Mouse (Mus musculus) MEL (cell line): ENCODE measurements at regions not wholly inside any gene's neighbourhood (a gene's known extent, or its start where the extent isn't known, plus 50 kb on each side); places are given as distances from the start of the nearest gene placed in this dataset.

Experiments
- CTCF ChIP-seq, 3 experiments: IDR thresholded peaks in 2 of 3; conservative IDR thresholded peaks in 1 of 3; 2 replicates each; pipeline ENCODE4 v1.5.1; 2011 to 2012; ENCODE audit warnings: low read length in 3 of 3, low read depth in 2 of 3, mild to moderate bottlenecking in 2 of 3, improper control_type of control experiment in 1 of 3, inconsistent platforms in 1 of 3, mixed read lengths in 1 of 3, moderate library complexity in 1 of 3; ENCODE audit not compliant: control insufficient read depth in 1 of 3, insufficient read depth in 1 of 3, poor library complexity in 1 of 3, severe bottlenecking in 1 of 3
- HCFC1 ChIP-seq: IDR thresholded peaks from 2 replicates; pipeline ENCODE4 v1.6.1; 2012; ENCODE audit warnings: low read depth, mild to moderate bottlenecking, inconsistent platforms, low read length, improper control_type of control experiment, moderate library complexity
- MEF2A ChIP-seq: IDR thresholded peaks from 2 replicates; pipeline ENCODE4 v1.6.1; 2014; ENCODE audit warnings: low read depth, mild to moderate bottlenecking, inconsistent platforms, low read length, improper control_type of control experiment; ENCODE audit not compliant: poor library complexity, insufficient replicate concordance, severe bottlenecking; ENCODE audit errors: extremely low read depth
- POLR2A ChIP-seq, 2 experiments: IDR thresholded peaks; 2 replicates each; pipeline ENCODE4 v1.6.1; 2011 to 2012; ENCODE audit warnings: low read length in 2 of 2, mild to moderate bottlenecking in 2 of 2, control low read depth in 1 of 2, improper control_type of control experiment in 1 of 2, low read depth in 1 of 2, moderate library complexity in 1 of 2; ENCODE audit not compliant: control insufficient read depth in 1 of 2, insufficient read depth in 1 of 2, poor library complexity in 1 of 2
- POLR2AphosphoS2 ChIP-seq: IDR thresholded peaks from 2 replicates; pipeline ENCODE4 v1.6.1; 2011; ENCODE audit warnings: low read length, improper control_type of control experiment
- SIN3A ChIP-seq: IDR thresholded peaks from 2 replicates; pipeline ENCODE4 v1.6.1; 2012; ENCODE audit warnings: low read length, improper control_type of control experiment, inconsistent platforms
- USF1 ChIP-seq: IDR thresholded peaks from 2 replicates; pipeline ENCODE4 v1.6.1; 2014; ENCODE audit warnings: low read depth, mild to moderate bottlenecking, inconsistent platforms, low read length, improper control_type of control experiment, moderate library complexity

DNA sequence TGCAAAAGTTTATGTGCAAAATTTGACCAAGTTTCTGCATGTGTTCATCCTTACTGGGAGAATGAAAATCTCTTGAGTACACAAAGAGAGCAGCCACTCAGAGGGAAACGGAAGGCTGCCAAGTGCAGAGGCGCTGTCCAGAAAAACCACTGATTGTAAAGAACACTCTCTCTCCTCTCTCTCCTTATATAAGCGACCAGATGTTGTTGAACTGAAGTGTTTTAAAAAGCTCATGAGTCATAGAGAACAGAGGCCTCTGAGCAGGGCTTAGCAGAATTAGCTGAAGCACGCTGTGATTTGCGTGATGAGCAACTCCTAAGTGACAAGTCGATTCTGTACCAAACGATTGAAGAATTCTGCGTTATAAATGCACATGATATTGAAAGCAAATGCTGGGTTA, 68.5 kb upstream of the Arhgap21 start:
- TF ChIP-seq POLR2AphosphoS2 (no peak), HCFC1 (no peak), MEF2A (no peak), CTCF (IDR thresholded peaks at IDR 0.05 in 2 of 3, conservative IDR thresholded peaks at IDR 0.05 in 1 of 3; ENCODE audit: control insufficient read depth in 1 of 3, insufficient read depth in 1 of 3, low read depth in 2 of 3, low read length in 3 of 3, poor library complexity in 1 of 3, severe bottlenecking in 1 of 3) (no peak), POLR2A (IDR thresholded peaks at IDR 0.05; ENCODE audit: control insufficient read depth in 1 of 2, insufficient read depth in 1 of 2, low read depth in 1 of 2, low read length in 2 of 2, poor library complexity in 1 of 2) (no peak), SIN3A (no peak), USF1 (no peak)
